Mouse (Mus musculus) lung, embryonic 16.5 days (tissue): Measurements from ENCODE around the gene Dck. TPM values are rescaled to one million over a fixed set of nuclear protein-coding genes. Genes with fewer than 3 reads are reported as not detected.

Experiments used
- polyA plus RNA-seq: library from polyadenylated mRNA; unstranded; fragments of >200 nt; fragmentation: Nextera tagmentation; extraction: Ambion mirVana; gene quantifications from 2 replicates; pipeline ENCODE4 v1.2.1, GENCODE M21; 2015

The Dck gene
- polyA plus RNA-seq, 1 experiment from 2014 or later: 47.4 TPM

Other genes starting within 250 kb of the Dck start
- gene Jchain, start 237.1 kb upstream of the Dck start, polyA plus RNA-seq: 0.10 TPM in 1 of 2 replicates, not detected in the other
- gene Utp3, start 210.5 kb upstream of the Dck start, polyA plus RNA-seq: 60.5 and 63.9 TPM in 2 replicates
- 8.7 and 9.1 TPM in 2 replicates for gene Rufy3, start 200.0 kb upstream of the Dck start, polyA plus RNA-seq
- 30.8 and 47.7 TPM in 2 replicates for gene Grsf1, start 88.8 kb upstream of the Dck start, polyA plus RNA-seq
- 12.1 and 13.4 TPM in 2 replicates for gene Mob1b, start 44.1 kb upstream of the Dck start, polyA plus RNA-seq
- gene Slc4a4, start 121.8 kb downstream of the Dck start, polyA plus RNA-seq: 2.4 and 2.8 TPM in 2 replicates